Mouse (Mus musculus) splenic B cell, adult 2 months (primary cell): Measurements from ENCODE around the gene N4bp2l1.
"Not testable (repeated sequence)": the region's sequence is repeated elsewhere in the genome, so short reads cannot be mapped to it uniquely, and the experiment has no call there.

ENCODE experiments used
- DNase-seq: peaks from one replicate; pipeline ENCODE4 v3.0.0-alpha.2; 2011; ENCODE audit warnings: low read depth, low spot score
- H3K27me3 ChIP-seq: 2 replicates; pipeline ENCODE4 v1.6.1; 2012; ENCODE audit warnings: mild to moderate bottlenecking, low read length, moderate library complexity, mixed read lengths; ENCODE audit not compliant: control insufficient read depth, poor library complexity, insufficient read depth, severe bottlenecking
- H3K36me3 ChIP-seq: 2 replicates; pipeline ENCODE4 v1.6.1; 2012; ENCODE audit warnings: mild to moderate bottlenecking, low read length, moderate library complexity, mixed read lengths; ENCODE audit not compliant: control insufficient read depth, poor library complexity, insufficient read depth, severe bottlenecking

N4bp2l1 gene

DNA sequence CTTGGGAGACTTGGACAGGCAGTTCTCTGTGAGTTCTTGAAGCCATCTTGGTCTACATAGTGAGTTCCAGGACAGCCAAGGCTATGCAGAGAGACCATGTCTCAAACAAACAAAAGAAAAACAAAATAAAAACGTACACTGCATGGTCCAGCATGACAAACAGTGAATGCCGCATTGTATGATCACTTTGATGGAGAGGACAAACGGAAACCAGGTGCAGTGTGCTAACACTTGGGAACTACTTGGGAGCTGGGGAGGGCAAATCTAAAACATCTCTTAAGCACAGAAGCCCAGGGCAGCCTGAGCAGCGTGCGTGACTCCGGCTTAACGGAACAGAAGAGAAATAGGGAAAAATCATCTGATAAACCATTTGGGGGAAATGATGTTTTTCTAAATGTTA lies at the start of gene N4bp2l1:
Gene N4bp2l1 (minus strand): TSS at position 101 of the 400 bp plus-strand sequence.
- H3K36me3 ChIP-seq: no peaks in the 10 kb centered on the region
- no peaks in the 10 kb centered on the region for H3K27me3 ChIP-seq
- DNase-seq: no peak

DNA sequence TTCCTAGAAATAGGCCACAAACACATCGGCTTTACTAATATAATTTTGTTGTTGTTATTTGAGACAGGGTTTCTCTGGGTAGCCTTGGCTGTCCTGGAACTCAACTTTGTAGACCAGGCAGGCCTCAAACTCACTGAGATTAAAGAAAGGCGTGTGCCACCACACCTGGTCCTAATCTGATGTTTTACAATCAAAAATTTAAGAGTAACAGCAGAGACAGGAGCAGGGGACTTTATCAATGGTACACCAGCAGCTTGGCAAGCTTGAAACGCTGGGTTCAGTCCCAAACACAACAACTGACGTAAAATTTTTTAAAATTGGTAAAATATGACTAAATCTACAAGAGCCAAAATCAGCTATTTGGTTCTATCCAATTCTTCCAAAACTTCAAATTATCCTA lies 47.9 kb upstream of the N4bp2l1 start:
- no peaks in the 10 kb centered on the region for H3K27me3 ChIP-seq
- no peak for DNase-seq
- peaks cover 7% of the 10 kb centered on the region for H3K36me3 ChIP-seq

GRCm38 (mm10) chr5:150643390-150643789 lies 46.4 kb upstream of the N4bp2l1 start:
- not testable (repeated sequence) for DNase-seq, H3K36me3 ChIP-seq, H3K27me3 ChIP-seq

DNA sequence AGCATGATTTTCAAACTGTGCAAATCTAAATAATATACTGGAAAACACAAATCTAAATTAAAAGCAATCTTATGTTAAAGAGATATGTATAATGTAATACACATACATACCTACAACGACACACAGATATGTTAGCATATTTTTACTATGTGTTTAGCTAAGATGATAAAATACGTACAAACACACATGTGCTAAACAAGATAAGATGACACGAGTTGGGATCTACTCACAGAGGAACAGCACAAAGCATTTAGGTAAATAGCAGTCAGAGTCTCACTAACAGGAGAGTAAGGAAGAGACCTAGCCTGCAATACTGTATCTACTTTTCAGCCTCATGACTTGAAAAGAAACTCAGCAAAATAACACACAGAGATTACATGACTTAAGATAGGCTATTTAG lies 44.5 kb upstream of the N4bp2l1 start:
- peaks cover 2% of the 10 kb centered on the region; the same call in 1 of the 2 replicates for H3K36me3 ChIP-seq
- no peaks in the 10 kb centered on the region for H3K27me3 ChIP-seq
- DNase-seq: no peak

- Histone ChIP-seq H3K36me3 (no peaks in the 10 kb centered on the region), H3K27me3 (no peaks in the 10 kb centered on the region)
- no peak for DNase-seq
Observed at GRCm38 (mm10) chr5:150629692-150630091, 32.7 kb upstream of the N4bp2l1 start.

GRCm38 (mm10) chr5:150629272-150629671 lies 32.3 kb upstream of the N4bp2l1 start:
- Histone ChIP-seq H3K27me3 (no peaks in the 10 kb centered on the region), H3K36me3 (no peaks in the 10 kb centered on the region)
- DNase-seq: no peak

DNA sequence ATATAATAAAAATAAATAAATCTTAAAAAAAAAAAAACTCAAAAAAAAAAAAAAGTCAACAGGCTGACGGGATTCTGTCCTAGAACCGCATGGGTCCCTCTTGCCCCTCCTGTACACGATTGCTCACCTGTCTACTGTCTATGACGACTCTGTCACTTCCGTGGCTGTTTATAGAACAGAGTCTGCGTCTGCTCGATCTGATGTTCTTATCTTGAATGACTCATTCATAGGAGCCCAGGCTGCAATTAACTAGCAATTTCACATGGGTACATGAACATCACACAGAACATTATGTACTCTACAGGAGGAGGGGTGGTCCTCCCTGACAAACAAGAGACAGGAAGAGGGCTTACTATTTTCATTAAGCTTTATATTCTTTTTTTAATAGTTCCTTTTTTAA lies 28.5 kb upstream of the N4bp2l1 start:
- H3K27me3 ChIP-seq: no peaks in the 10 kb centered on the region
- no peak for DNase-seq
- no peaks in the 10 kb centered on the region; the same call in 1 of the 2 replicates for H3K36me3 ChIP-seq

DNA sequence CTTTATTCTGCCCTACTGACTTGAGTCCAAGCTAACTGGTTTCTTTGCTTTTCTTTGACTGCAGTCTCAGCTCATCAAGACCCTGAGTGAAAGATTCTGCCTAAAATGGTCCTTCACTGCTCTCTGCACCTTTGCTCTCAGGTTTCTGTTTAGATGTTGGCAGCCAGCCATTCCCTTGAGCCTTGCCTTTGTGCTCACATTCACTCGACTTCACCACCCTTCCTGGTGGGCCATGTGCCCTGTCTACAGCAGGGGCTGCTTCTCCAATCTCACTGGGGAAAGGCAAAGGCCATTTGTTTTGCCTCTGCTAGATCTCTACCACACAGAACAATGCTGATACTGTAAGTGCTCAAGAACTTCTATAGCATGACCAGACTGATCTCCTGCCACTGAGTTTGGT lies 25.8 kb upstream of the N4bp2l1 start:
- DNase-seq: no peak
- Histone ChIP-seq H3K36me3 (no peaks in the 10 kb centered on the region; the same call in 1 of the 2 replicates), H3K27me3 (no peaks in the 10 kb centered on the region)

GRCm38 (mm10) chr5:150621592-150621991 lies 24.6 kb upstream of the N4bp2l1 start:
- Histone ChIP-seq H3K27me3 (no peaks in the 10 kb centered on the region), H3K36me3 (no peaks in the 10 kb centered on the region; the same call in 1 of the 2 replicates)
- DNase-seq: peak; percentile 89

DNA sequence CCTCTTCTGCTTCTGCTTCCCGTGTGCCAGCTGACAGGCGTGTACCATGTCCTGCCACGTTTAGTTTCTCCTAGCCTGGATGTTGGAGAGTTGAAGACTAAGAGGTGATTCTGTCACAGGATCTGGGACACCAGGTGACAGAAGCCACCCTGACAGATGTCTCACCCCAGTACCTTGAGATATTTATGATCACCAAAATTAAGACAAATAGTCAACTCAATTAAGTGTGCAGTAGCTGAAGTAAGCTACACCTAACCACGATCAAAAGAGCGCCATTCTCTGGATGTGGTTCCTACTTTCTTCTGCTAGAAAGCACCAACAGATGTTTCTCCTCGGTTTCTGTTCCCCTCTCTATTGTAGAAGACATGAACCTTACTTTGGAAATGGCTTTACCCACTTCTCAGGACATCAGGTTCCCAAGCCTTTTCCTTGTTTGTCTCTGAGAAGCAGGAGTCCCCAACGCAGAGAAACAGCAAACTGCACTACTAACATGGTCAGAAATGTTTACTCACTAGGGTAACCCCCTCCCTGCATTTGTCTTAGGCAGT lies 23.7 kb upstream of the N4bp2l1 start:
- Histone ChIP-seq H3K27me3 (no peaks in the 10 kb centered on the region), H3K36me3 (no peaks in the 10 kb centered on the region; the same call in 1 of the 2 replicates)
- peak; percentile 52 for DNase-seq

- DNase-seq: no peak
- Histone ChIP-seq H3K27me3 (no peaks in the 10 kb centered on the region), H3K36me3 (no peaks in the 10 kb centered on the region; the same call in 1 of the 2 replicates)
Observed at GRCm38 (mm10) chr5:150618599-150619355, 21.8 kb upstream of the N4bp2l1 start.

GRCm38 (mm10) chr5:150616731-150617130 lies 19.7 kb upstream of the N4bp2l1 start:
- no peak for DNase-seq
- Histone ChIP-seq H3K27me3 (no peaks in the 10 kb centered on the region), H3K36me3 (no peaks in the 10 kb centered on the region)

- Histone ChIP-seq H3K36me3 (no peaks in the 10 kb centered on the region), H3K27me3 (no peaks in the 10 kb centered on the region)
- DNase-seq: no peak
Observed at GRCm38 (mm10) chr5:150616216-150616615, 19.2 kb upstream of the N4bp2l1 start.

GRCm38 (mm10) chr5:150614054-150614453 lies 17.1 kb upstream of the N4bp2l1 start:
- DNase-seq: no peak
- no peaks in the 10 kb centered on the region for H3K27me3 ChIP-seq
- no peaks in the 10 kb centered on the region for H3K36me3 ChIP-seq

DNA sequence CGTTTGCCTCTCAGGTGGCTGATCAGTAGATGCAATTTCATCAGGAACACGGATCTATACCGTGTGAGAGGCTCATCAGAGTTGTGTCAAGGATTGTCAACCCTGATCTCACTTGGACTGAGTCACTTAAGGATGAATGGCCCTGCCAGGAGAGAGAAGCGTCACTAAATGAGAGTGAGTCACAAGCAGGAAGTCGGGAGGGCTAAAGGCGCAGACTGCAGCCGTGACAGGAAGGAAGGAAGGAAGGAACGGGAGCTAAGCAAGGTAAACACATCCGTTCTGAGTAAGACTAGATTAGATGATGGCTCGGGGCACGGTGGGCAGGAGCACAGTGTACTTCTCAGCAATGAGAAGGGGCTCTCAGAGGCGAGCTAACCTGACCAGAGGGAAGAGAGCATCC lies 14.7 kb upstream of the N4bp2l1 start:
- DNase-seq: peak; percentile 59
- H3K27me3 ChIP-seq: no peaks in the 10 kb centered on the region
- H3K36me3 ChIP-seq: no peaks in the 10 kb centered on the region
